Mouse (Mus musculus): ENCODE data around the gene Ripk3. TPM values are rescaled to one million over a fixed set of nuclear protein-coding genes. Genes with fewer than 3 reads are reported as not detected.
A peak's percentile ranks its signal among the peaks of the same experiment; 100 is the strongest.

The Ripk3 gene
- polyA plus RNA-seq, 1 experiment, result 11.0 TPM

GRCm38 (mm10) chr14:55787731-55788130 lies 934 bp downstream of the Ripk3 start:
- Histone ChIP-seq H3K27ac (ENCODE audit: insufficient read depth, low read length) (no peak overlapping the region), H3K4me1 (ENCODE audit: control insufficient read depth, insufficient read depth, low read length) (no peaks in the 10 kb centered on the region), H3K27me3 (ENCODE audit: control insufficient read depth, insufficient read depth, low read length, poor library complexity, severe bottlenecking) (no peaks in the 10 kb centered on the region), H3K9ac (ENCODE audit: low read depth, poor library complexity, severe bottlenecking) (no peak overlapping the region), H3K9me3 (replicated peaks; ENCODE audit: control insufficient read depth, insufficient read depth, low read length, poor library complexity, severe bottlenecking) (no peaks in the 10 kb centered on the region), H3K36me3 (ENCODE audit: control insufficient read depth, insufficient read depth, low read length, poor library complexity, severe bottlenecking) (no peaks in the 10 kb centered on the region), H3K4me3 (ENCODE audit: low read depth, low read length) (peak overlapping the region; percentile 46)
- TF ChIP-seq POLR2A (IDR thresholded peaks at IDR 0.05; ENCODE audit: insufficient read depth, low read length) (no peak), EP300 (IDR thresholded peaks at IDR 0.05; ENCODE audit: insufficient read depth, low read depth, low read length) (no peak), CTCF (IDR thresholded peaks at IDR 0.05; ENCODE audit: low read depth, low read length) (no peak)

DNA sequence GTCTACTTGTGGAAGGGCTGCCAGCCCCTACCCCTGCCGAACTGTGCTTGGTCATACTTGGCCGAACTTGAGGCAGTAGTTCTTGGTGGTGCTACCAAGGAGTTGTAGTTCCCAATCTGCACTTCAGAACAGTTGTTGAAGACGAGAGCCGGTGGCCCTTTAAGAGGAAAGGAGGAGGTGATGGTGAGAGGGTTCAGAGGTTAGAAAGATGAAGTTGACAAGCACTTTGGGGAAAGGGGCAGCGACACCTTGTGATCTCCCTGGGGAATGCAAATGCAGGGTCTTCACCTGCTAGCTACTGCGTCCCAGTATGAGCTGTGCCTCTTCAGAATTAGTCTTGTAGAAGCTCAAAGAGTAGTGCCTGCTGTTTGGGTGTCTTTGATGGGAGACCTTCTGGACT lies 3.5 kb downstream of the Ripk3 start:
- Histone ChIP-seq H3K27me3 (ENCODE audit: control insufficient read depth, insufficient read depth, low read length, poor library complexity, severe bottlenecking) (no peaks in the 10 kb centered on the region), H3K36me3 (ENCODE audit: control insufficient read depth, insufficient read depth, low read length, poor library complexity, severe bottlenecking) (no peaks in the 10 kb centered on the region), H3K9ac (ENCODE audit: low read depth, poor library complexity, severe bottlenecking) (no peak overlapping the region), H3K9me3 (replicated peaks; ENCODE audit: control insufficient read depth, insufficient read depth, low read length, poor library complexity, severe bottlenecking) (no peaks in the 10 kb centered on the region), H3K4me1 (ENCODE audit: control insufficient read depth, insufficient read depth, low read length) (no peaks in the 10 kb centered on the region), H3K4me3 (ENCODE audit: low read depth, low read length) (no peak overlapping the region), H3K27ac (ENCODE audit: insufficient read depth, low read length) (no peak overlapping the region)
- TF ChIP-seq EP300 (IDR thresholded peaks at IDR 0.05; ENCODE audit: insufficient read depth, low read depth, low read length), result no peak
- TF ChIP-seq CTCF (IDR thresholded peaks at IDR 0.05; ENCODE audit: low read depth, low read length), result peak; percentile 64
- TF ChIP-seq POLR2A (IDR thresholded peaks at IDR 0.05; ENCODE audit: insufficient read depth, low read length), result no peak

DNA sequence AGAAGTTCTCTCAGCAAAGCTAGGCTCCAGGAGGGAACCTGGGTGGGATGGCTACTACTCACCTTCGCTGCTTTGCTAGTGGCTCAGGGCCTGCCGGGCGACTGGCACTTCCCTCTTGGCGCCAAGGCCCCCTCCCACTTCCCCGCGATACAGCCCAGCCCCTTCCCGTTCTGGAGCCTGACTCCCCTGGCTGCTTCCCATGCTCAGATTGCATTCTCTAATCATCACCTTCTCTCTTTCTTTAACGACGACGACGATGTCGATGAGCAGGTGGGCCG lies 4.8 kb downstream of the Ripk3 start, which contains the start of gene Adcy4:
Gene Adcy4, minus strand, starts transcription at position 138 of the 278 bp plus-strand sequence.
- no peak for TF ChIP-seq EP300 (IDR thresholded peaks at IDR 0.05; ENCODE audit: insufficient read depth, low read depth, low read length)
- Histone ChIP-seq H3K9me3 (replicated peaks; ENCODE audit: control insufficient read depth, insufficient read depth, low read length, poor library complexity, severe bottlenecking) (no peaks in the 10 kb centered on the region), H3K36me3 (ENCODE audit: control insufficient read depth, insufficient read depth, low read length, poor library complexity, severe bottlenecking) (no peaks in the 10 kb centered on the region), H3K27me3 (ENCODE audit: control insufficient read depth, insufficient read depth, low read length, poor library complexity, severe bottlenecking) (no peaks in the 10 kb centered on the region), H3K4me1 (ENCODE audit: control insufficient read depth, insufficient read depth, low read length) (no peaks in the 10 kb centered on the region), H3K27ac (ENCODE audit: insufficient read depth, low read length) (no peak within 1 kb of the TSS), H3K9ac (ENCODE audit: low read depth, poor library complexity, severe bottlenecking) (no peak within 1 kb of the TSS), H3K4me3 (ENCODE audit: low read depth, low read length) (peak within 1 kb of the TSS; percentile 20)

DNA sequence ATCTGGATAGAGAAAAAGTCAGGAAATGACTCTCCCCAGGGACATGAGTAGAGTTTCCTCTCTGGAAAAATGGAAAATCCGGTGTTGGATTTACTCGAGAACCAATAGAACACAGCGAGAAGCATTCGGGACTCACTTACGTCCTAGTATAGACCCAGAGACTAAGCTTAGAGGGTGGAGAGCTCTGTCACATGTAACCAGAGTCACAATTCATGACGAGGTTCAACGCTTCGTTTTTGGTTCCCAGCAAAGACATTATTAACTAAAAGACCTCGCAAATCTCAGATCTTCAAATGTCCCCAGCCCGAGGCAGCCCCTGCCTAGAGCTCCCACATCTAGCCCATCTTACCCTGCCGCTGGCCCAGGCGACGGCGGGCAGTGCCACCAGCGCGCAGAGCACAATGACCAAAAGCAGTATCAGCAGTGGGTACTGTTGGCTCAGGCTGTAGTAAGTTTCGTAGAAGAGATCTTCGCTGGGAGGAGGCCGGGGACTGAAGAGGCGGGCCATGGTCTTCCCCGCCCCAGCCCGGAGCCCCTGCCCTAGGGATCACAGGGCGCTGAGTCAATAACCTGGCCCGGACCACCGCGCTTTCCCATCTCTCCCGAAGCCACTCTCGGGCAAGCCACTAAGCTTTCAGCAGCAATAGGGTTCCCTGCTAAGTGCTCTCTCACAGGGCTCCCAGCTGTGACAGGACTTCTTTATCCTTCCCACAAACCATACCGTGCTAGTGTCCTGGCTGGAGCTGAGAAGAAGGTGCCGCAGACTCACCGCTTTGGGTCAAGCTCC lies 5.3 kb downstream of the Ripk3 start:
- no peak overlapping the region for H3K27ac ChIP-seq (ENCODE audit: insufficient read depth, low read length)
- H3K4me1 ChIP-seq (ENCODE audit: control insufficient read depth, insufficient read depth, low read length), result no peaks in the 10 kb centered on the region
- no peak for TF ChIP-seq POLR2A (IDR thresholded peaks at IDR 0.05; ENCODE audit: insufficient read depth, low read length)
- no peak for TF ChIP-seq EP300 (IDR thresholded peaks at IDR 0.05; ENCODE audit: insufficient read depth, low read depth, low read length)
- no peak for TF ChIP-seq CTCF (IDR thresholded peaks at IDR 0.05; ENCODE audit: low read depth, low read length)

DNA sequence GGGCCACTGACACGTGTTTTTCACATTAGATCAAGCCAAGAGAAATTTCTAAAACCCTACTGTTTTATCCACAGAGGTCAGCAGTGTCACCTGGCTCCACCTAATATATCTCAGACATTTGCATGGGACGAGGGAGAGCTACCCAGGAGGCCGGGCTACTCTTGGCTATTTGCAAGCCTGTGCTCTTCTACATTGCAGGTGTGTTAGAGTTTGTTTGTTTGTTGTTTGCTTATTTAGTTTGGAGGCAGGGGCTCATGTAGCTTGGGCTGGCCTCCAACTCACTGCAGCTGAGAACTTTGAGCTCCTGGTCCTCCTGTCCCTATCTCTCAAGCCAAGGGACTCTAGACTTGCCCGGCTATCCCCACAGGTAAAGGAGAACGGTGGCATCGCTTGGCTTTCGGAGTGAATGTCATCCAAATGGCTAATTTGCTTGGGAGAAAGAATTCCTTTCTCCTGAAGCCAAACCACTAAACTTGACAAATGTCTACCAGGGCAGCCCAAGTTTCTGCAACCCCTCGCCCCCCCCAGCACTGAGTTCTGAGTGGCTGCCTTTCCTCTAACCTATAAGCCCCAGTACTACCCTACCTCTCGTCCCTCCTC lies 6.2 kb downstream of the Ripk3 start:
- TF ChIP-seq POLR2A (IDR thresholded peaks at IDR 0.05; ENCODE audit: insufficient read depth, low read length), result no peak
- TF ChIP-seq EP300 (IDR thresholded peaks at IDR 0.05; ENCODE audit: insufficient read depth, low read depth, low read length), result no peak
- TF ChIP-seq CTCF (IDR thresholded peaks at IDR 0.05; ENCODE audit: low read depth, low read length), result no peak
- Histone ChIP-seq H3K9ac (ENCODE audit: low read depth, poor library complexity, severe bottlenecking) (no peak overlapping the region), H3K27ac (ENCODE audit: insufficient read depth, low read length) (no peak overlapping the region), H3K27me3 (ENCODE audit: control insufficient read depth, insufficient read depth, low read length, poor library complexity, severe bottlenecking) (no peaks in the 10 kb centered on the region), H3K36me3 (ENCODE audit: control insufficient read depth, insufficient read depth, low read length, poor library complexity, severe bottlenecking) (no peaks in the 10 kb centered on the region), H3K9me3 (replicated peaks; ENCODE audit: control insufficient read depth, insufficient read depth, low read length, poor library complexity, severe bottlenecking) (no peaks in the 10 kb centered on the region), H3K4me1 (ENCODE audit: control insufficient read depth, insufficient read depth, low read length) (no peaks in the 10 kb centered on the region), H3K4me3 (ENCODE audit: low read depth, low read length) (no peak overlapping the region)

More for the DNA sequence above, 5.3 kb downstream of the Ripk3 start:
- no peak overlapping the region for H3K9ac ChIP-seq (ENCODE audit: low read depth, poor library complexity, severe bottlenecking)
- peak overlapping the region; percentile 20 for H3K4me3 ChIP-seq (ENCODE audit: low read depth, low read length)
- no peaks in the 10 kb centered on the region for H3K27me3 ChIP-seq (ENCODE audit: control insufficient read depth, insufficient read depth, low read length, poor library complexity, severe bottlenecking)
- H3K36me3 ChIP-seq (ENCODE audit: control insufficient read depth, insufficient read depth, low read length, poor library complexity, severe bottlenecking), result no peaks in the 10 kb centered on the region
- H3K9me3 ChIP-seq (replicated peaks; ENCODE audit: control insufficient read depth, insufficient read depth, low read length, poor library complexity, severe bottlenecking), result no peaks in the 10 kb centered on the region

GRCm38 (mm10) chr14:55781310-55781709 lies 7.4 kb downstream of the Ripk3 start:
- Histone ChIP-seq H3K36me3 (ENCODE audit: control insufficient read depth, insufficient read depth, low read length, poor library complexity, severe bottlenecking) (no peaks in the 10 kb centered on the region), H3K4me1 (ENCODE audit: control insufficient read depth, insufficient read depth, low read length) (no peaks in the 10 kb centered on the region), H3K9me3 (replicated peaks; ENCODE audit: control insufficient read depth, insufficient read depth, low read length, poor library complexity, severe bottlenecking) (no peaks in the 10 kb centered on the region), H3K9ac (ENCODE audit: low read depth, poor library complexity, severe bottlenecking) (peak overlapping the region; percentile 16; the same call in 1 of the 2 replicates), H3K4me3 (ENCODE audit: low read depth, low read length) (peak overlapping the region; percentile 56), H3K27ac (ENCODE audit: insufficient read depth, low read length) (no peak overlapping the region), H3K27me3 (ENCODE audit: control insufficient read depth, insufficient read depth, low read length, poor library complexity, severe bottlenecking) (no peaks in the 10 kb centered on the region)
- TF ChIP-seq POLR2A (IDR thresholded peaks at IDR 0.05; ENCODE audit: insufficient read depth, low read length) (no peak), EP300 (IDR thresholded peaks at IDR 0.05; ENCODE audit: insufficient read depth, low read depth, low read length) (0 out of 2 replicates have a peak, but pooled peaks have one; percentile 35), CTCF (IDR thresholded peaks at IDR 0.05; ENCODE audit: low read depth, low read length) (peak; percentile 99)

Measured in ES-Bruce4 (cell line).